Comparison of ENCODE assay signal across 8 mouse cellular contexts in the genomic region with DNA sequence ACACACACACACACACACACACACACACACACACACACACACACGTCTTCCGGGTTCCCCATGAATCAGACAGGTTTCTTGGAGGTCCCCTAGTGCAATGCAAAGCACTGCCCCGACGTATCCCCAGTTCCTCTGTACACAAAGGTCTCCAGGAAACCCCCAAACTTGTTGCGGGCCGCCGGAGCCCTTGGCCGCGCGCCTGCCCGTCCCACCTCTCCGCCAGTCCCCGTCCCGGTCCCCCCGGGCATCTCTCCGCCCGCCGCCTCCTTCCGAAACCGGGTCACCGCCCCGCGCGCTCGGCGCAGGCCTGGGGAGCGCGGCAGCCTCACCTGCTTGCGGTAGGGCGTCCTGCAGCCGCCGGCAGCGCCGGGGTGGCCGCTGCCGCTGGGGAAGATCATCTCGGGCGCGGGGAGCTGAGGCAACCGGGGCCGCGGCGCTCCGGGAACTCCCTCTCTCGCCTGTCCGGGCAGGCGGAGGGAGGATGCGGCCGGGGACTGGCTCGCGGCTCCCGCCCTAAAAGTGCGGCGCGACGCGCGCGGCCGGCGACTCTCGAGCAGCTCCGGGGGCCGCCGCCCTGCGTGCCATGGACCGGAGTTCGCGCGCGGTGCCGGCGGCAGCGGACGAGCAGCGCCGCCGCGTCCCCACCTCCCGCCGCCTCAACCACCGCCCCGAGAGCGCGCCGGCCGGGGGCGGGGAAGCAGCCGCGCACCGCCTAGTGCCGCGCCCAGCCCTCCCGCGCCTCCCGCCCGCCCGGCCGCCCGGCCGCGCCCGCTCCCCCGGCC.
DNase-seq lines count a peak whose midpoint lies in the region; ATAC-seq and TF ChIP-seq lines count a peak whose summit lies in the region.

No protein-coding gene starts in this region.

- WGBS in forebrain, embryonic 16.5 days, result under 1% methylated on average over 75 of the region's 104 CpGs
- 1% methylated on average over 104 of the region's 104 CpGs for WGBS in hindbrain, embryonic 10.5 days

- in situ Hi-C loops in ES-E14 (cut with MboI; ENCODE audit: low sequenced_read_pairs in 2 of 2, unreplicated experiment in 2 of 2), result no loop called here

- H3K4me2 ChIP-seq in forebrain, embryonic 16.5 days (ENCODE audit: low read length), result peak overlapping the region; percentile 88

- H3K9ac ChIP-seq in ES-E14 (ENCODE audit: insufficient read depth, low read depth, low read length, poor library complexity, severe bottlenecking), result peak overlapping the region; percentile 97
- H3K9ac ChIP-seq in forebrain, embryonic 16.5 days (replicated peaks; ENCODE audit: low read depth, low read length), result peak overlapping the region; percentile 69

- no peaks in the 10 kb centered on the region for H3K36me3 ChIP-seq in ES-E14 (ENCODE audit: control insufficient read depth, insufficient read depth, low read length, poor library complexity, severe bottlenecking)
- no peaks in the 10 kb centered on the region for H3K36me3 ChIP-seq in forebrain, embryonic 16.5 days (ENCODE audit: control insufficient read depth, insufficient read depth)
- no peaks in the 10 kb centered on the region for H3K36me3 ChIP-seq in hindbrain, embryonic 10.5 days

- peak; percentile 94 for ATAC-seq in forebrain, embryonic 16.5 days

- DNase-seq in ES-E14 (ENCODE audit: low read depth, low spot score), result no peak
- DNase-seq in cerebellum, adult 18-20 months, result peak; percentile 32 to 71
- DNase-seq in hindbrain, embryonic 10.5 days (ENCODE audit: low spot score), result peak; percentile 69
- DNase-seq in layer of hippocampus, postnatal 10 days (ENCODE audit: low spot score in 2 of 2), result peak; percentile 37 to 54
- DNase-seq in lung, postnatal 36 days, result peak; percentile 83
- DNase-seq in retina, postnatal 1 day, result peak; percentile 71
- DNase-seq in thymus, postnatal 4 days, result peak; percentile 79

- H3K27ac ChIP-seq in ES-E14 (ENCODE audit: insufficient read depth, low read depth, low read length, poor library complexity, severe bottlenecking), result peak overlapping the region; percentile 44; the same call in 1 of the 2 replicates
- no peak overlapping the region for H3K27ac ChIP-seq in forebrain, embryonic 16.5 days (ENCODE audit: low read length)
- peak overlapping the region; percentile 98 for H3K27ac ChIP-seq in hindbrain, embryonic 10.5 days

- no peaks in the 10 kb centered on the region for H3K9me3 ChIP-seq in ES-E14 (ENCODE audit: control insufficient read depth, insufficient read depth, low read depth, low read length)
- H3K9me3 ChIP-seq in forebrain, embryonic 16.5 days (ENCODE audit: control insufficient read depth, low read length), result no peaks in the 10 kb centered on the region
- H3K9me3 ChIP-seq in hindbrain, embryonic 10.5 days, result no peaks in the 10 kb centered on the region

- H3K27me3 ChIP-seq in forebrain, embryonic 16.5 days (replicated peaks; ENCODE audit: control insufficient read depth, insufficient read depth, low read length), result peaks cover 42% of the 10 kb centered on the region
- H3K27me3 ChIP-seq in hindbrain, embryonic 10.5 days (ENCODE audit: insufficient read depth, poor library complexity, severe bottlenecking), result peaks cover 36% of the 10 kb centered on the region

- H3K4me3 ChIP-seq in ES-E14 (ENCODE audit: insufficient read depth in 1 of 2, low read depth in 1 of 2, low read length in 2 of 2, poor library complexity in 1 of 2, severe bottlenecking in 1 of 2), result peak overlapping the region; percentile 87 to 92
- peak overlapping the region; percentile 68 for H3K4me3 ChIP-seq in forebrain, embryonic 16.5 days (replicated peaks; ENCODE audit: low read length)
- H3K4me3 ChIP-seq in hindbrain, embryonic 10.5 days, result peak overlapping the region; percentile 97

- peaks cover 3 to 10% of the 10 kb centered on the region in 2 experiments; a peak in 2 of 4 replicates for H3K4me1 ChIP-seq in ES-E14 (ENCODE audit: control insufficient read depth in 2 of 2, insufficient read depth in 2 of 2, low read length in 2 of 2, poor library complexity in 1 of 2)
- H3K4me1 ChIP-seq in forebrain, embryonic 16.5 days (replicated peaks; ENCODE audit: control insufficient read depth, insufficient read depth, low read length), result peaks cover 5% of the 10 kb centered on the region; the same call in 1 of the 2 replicates
- H3K4me1 ChIP-seq in hindbrain, embryonic 10.5 days (replicated peaks), result peaks cover 73% of the 10 kb centered on the region

TF ChIP-seq in ES-E14, 5 proteins besides CTCF, POLR2A, EP300 and RAD21:
- no peak for TF ChIP-seq HCFC1 (IDR thresholded peaks at IDR 0.05; ENCODE audit: borderline replicate concordance, insufficient read depth, low read length)
- no peak for TF ChIP-seq ZC3H11A (IDR thresholded peaks at IDR 0.05; ENCODE audit: borderline replicate concordance, low read depth, low read length)
- 0 out of 2 replicates have a peak, but pooled peaks have one; percentile 4 for TF ChIP-seq ZNF384 (IDR thresholded peaks at IDR 0.05; ENCODE audit: low read depth, low read length)
TF ChIP-seq in ES-E14: peak in this region for 1.
